Mouse (Mus musculus) layer of hippocampus, adult 18-20 months (tissue): ENCODE data around the gene Dock8. TPM values are rescaled to one million over a fixed set of nuclear protein-coding genes. Genes with fewer than 3 reads are reported as not detected.
A peak's percentile ranks its signal among the peaks of the same experiment; 100 is the strongest.

Experiments
- DNase-seq, 2 experiments: peaks; one replicate each; pipeline ENCODE4 v3.0.0; 2022; ENCODE audit warnings: low spot score in 2 of 2
- long read RNA-seq: library from polyadenylated mRNA; stranded (forward); transcript quantifications from one replicate; pipeline ENCODE4 v2.0.0, GENCODE M21; 2021
- total RNA-seq, 2 experiments: library from RNA; stranded (reverse); gene quantifications; 2 replicates each; pipeline ENCODE4 v1.2.3; 2021

The Dock8 gene
- total RNA-seq, result 1 to 10 TPM; 4.7 to 5.1 TPM
- long read RNA-seq, result 0 reads

DNA sequence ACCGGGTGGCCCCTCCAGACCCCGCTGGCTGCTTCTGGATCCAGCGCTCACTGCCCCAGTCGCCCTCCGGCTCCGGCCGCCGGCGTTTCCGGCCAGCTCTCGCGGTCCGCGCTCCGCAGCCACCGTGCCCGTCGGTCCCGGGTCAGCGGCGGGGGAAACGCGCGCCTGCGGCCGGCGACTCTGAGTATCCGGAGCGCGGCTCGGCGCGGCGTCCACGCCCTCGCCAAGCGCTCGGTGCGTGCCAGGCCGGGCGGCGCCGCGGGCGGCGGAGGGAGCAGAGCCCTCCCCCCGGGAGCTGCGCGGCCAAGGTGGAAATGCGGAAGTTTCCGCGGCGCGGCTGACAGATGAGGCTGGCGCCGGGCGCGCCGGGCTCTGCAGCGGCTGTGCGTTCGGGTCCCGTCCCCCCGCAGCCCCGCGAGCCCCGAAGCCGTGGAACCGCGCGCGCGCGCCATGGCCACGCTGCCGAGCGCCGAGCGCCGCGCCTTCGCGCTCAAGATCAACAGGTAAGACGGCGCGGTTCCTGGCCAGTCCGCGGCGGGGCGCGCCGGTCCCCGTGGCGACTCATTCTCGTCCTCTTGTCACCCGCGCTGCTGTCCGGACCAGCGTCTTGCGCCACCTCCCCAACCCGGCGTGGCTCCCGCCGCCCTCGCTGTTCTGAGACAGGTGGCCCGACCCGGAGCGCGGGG, at the start of gene Dock8:
Gene Dock8 (plus strand): TSS at position 334 of the 686 bp plus-strand sequence.
- DNase-seq, result peak; percentile 6 to 27

DNA sequence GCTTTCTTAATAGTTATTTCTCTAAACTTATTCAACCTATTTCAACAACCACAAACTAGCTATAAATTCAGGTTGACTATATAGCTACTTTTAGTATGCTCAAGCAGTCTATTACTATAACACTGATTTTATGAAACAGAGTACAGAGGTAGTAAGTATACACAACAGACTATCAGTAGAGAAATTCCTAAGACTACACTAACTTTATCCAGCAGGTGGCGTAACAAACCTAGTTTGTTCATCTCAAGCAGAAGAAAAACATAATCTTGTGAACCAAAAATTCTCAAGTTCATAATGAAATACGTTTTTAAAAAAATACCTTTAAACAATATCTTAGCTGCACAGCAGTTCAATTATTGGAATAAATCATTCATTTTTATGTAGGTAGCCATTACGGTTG, 40.8 kb upstream of the Dock8 start:
- DNase-seq, result peak in 1 of 2 experiments; percentile 59

GRCm38 (mm10) chr19:24961172-24961962, 38.0 kb upstream of the Dock8 start, which contains the start of gene Cbwd1:
Cbwd1 (minus strand) TSS chr19:24961610.
- peak; percentile 95 to 98 for DNase-seq

GRCm38 (mm10) chr19:24966203-24966602, 33.1 kb upstream of the Dock8 start:
- DNase-seq, result no peak

GRCm38 (mm10) chr19:24966941-24967340, 32.4 kb upstream of the Dock8 start:
- no peak for DNase-seq

DNA sequence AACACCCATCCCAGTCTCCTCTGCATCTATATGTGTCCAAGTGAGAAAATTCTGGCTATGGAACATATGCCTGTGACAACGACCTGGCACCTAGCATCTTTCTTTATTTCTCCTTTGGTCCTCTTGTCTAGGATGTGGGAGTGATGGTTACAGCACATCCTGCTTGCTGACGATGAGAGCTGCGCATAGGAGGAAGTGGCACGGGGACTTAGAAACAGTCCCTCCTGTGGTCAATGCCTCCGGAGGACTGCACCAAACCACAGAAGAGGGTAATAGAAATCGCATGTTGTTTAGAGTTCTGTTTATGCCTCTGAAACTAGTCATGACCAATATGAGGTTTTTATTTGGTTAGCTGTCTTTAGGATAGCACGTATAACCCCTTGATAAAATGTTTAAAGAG, 28.0 kb upstream of the Dock8 start:
- no peak for DNase-seq

- DNase-seq, result no peak
Observed at GRCm38 (mm10) chr19:24972701-24973390, 26.5 kb upstream of the Dock8 start.

DNA sequence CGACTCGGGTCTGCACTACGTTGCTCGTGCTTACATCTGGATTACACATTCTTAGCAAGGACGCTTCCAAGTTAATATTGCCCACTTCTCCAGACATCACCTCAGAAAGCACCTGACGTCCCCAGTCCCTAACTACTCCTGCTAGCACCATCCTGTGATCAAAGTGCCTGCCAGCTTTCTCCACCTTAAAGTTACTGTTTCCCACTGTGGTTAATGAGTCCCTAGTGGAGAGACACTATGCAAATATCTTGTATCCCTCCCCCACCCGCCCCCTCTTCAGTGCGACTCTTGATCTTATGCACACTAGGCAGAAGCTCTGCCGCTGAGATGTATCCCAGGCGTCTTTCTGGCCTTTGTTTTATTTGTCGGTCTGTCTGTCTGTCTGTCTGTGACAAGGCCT, 21.3 kb upstream of the Dock8 start:
- DNase-seq, result no peak

DNA sequence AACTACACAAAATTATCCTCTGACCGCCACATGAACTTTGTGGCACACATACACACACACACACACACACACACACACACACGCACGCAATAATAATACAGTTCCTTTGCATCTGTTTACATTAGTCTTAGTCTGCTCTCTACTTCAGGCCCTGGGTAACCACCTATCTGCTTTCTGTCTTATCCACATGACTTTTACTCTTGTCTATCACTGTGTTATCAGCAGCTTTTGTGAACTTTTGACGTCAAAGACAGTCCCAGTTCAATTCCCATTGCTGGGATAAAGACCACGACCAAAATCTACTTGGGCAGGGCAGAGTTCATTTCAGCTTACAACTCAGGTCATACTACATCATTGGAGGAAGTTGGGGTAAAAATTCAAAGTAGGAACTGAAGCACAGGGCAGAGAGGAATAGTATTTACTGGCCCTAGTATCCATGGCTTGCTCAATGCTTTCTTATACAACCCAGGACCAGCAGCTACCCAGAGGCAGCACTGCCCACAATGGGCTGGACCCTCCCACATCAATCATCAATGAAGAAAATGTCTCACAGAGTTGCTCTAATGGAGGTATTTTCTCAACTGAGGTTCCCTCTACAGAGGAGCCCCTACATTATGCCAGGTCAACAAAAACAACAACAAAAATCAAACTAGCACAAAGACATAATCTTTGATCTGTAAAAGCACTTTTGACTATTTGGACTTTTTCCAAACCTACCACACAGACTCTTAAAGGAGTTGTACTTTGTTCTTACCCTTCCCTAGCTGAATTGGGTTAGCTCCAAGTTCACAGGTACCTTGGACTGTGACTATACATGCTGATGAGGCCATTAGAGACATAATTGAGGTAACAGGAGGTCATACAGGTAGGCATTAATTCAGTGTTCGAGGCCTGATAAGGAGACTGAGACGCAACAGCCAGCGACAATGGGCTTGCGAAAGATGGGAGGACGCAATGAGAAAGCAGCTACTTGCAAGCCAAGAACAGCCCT, 20.2 kb upstream of the Dock8 start:
- DNase-seq, result no peak

GRCm38 (mm10) chr19:24981294-24981693, 18.0 kb upstream of the Dock8 start:
- peak; percentile 45 to 86 for DNase-seq

DNA sequence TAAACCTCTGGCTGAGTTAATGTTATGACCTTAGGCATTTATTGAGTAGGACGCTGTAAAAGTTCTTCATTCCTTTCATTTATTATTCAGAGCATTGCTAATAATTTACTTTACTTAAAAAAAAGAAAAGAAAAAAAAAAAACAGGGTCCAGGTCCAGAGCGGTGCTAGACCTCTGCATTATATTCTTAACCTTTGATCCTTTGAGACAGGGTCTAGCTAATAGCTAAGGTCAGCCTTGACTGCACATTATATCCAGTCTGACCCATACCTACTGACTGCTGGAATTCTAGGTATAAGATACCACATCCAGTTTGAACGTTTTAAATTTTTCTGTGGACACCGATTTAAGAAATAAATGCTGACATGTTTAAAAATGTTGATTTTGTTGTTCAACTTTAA, 16.3 kb upstream of the Dock8 start:
- DNase-seq, result no peak

DNA sequence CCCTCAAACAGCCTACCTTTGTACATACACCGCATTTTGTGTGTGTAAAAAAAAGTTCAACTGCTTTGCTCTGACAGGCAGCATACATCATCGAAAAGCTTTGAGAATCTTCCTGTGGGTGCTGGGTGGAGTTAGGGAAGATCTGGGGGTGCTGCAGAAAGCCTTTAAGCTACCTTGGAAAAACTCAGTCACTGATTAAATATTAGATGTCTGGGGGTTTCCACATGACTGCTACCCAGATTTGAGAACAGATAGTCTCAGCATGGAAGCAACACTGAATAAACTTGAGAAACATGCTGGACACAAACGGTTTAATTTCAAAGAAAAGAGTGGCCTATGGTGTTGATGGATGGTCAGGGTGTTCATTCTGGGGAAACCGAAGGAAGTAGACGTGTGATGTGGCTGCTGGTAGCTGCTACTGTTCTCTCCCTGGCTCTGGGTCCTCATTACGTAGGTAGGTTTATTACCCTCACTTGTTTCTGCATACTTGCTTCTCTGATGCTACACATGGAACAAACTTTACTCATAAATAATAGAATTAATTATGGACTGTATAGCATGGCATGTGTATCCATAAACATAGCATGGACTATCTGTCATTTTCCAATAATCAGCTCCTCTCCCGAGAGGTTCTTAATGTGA, 15.4 kb upstream of the Dock8 start:
- no peak for DNase-seq

GRCm38 (mm10) chr19:24985045-24985444, 14.3 kb upstream of the Dock8 start:
- no peak for DNase-seq

DNA sequence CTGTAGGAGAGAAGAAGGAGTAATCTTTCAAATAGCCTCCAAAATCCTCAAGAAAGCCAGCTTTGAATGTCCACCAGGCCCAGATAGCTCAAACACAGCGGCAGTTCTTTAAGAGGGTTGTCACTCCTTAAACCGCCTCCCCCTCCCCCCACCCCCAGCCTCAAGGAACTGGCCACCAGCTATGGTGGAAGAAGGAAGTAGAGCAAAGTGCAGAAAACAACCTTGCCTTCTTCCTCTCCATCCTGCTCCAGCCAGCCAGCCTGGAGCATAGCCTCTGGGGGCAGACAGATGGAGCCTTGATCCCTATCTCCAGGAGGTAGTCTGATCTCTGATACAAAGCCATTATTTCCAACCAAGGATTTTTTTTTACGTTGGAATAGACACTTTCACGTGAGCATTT, 12.0 kb upstream of the Dock8 start:
- no peak for DNase-seq

DNA sequence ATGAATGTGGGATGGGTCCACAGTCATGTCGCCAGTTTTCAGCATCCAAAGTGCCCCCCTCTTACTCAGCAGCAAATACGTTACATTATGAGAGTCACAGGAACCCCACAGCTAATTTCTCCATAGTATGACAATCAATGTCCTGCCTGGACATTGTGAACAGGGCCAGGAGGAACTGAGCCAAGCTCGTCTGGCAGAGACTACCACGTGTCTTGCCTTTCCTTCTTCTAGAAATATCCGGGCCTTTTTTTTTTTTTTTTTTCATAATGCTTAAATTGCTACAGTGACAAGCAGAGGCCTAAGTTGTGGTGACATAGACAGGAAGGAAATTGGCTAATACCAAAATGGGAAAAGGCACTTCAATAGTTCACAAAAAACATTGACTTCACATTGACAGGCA, 10.5 kb upstream of the Dock8 start:
- no peak for DNase-seq

- DNase-seq, result no peak
Observed at GRCm38 (mm10) chr19:24990138-24990822, 9.1 kb upstream of the Dock8 start.

DNA sequence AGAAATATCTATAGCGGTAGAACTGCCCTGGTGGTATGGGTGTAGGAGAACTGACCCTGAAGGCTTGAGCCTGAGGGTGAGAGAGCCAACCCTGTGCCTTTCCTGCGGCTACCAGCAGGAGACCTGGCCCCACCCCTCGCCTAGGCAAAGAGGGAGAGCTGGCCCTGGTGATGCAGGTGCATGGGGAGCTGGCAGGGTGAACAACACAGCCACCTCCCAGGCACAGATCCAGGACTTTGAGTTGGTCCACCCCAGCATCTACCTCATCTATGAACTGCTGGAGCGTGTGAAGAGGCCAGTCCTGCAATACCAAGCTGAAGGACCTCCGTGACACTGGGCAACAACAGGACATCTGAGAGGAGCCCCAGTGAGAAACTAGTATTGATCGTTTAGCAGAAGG, 5.8 kb upstream of the Dock8 start:
- DNase-seq, result no peak

- no peak for DNase-seq
Observed at GRCm38 (mm10) chr19:24994900-24995299, 4.4 kb upstream of the Dock8 start.

GRCm38 (mm10) chr19:24996815-24997704, 2.3 kb upstream of the Dock8 start:
- DNase-seq, result no peak
